Mouse (Mus musculus): Measurements from ENCODE around the gene Tmem29.

DNA sequence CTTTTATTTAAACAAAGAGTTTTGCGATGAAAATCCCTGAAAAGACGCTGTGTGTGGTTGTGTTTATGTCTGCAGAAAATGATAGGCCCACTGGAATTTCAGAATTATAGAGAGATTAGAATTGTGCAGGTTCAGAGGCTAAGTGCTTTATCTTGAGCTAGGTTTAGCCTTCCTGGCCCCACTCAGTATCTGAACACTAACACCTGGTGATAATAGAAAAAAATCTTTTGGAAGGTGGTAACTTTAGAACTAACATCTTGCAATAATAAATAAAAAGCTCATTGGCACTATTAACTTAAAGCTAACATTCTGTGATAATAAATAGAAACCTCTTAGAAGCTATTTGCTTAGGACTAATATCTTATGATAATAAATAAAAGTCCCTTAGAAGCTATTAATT, 1.2 kb upstream of the Tmem29 start:
- TF ChIP-seq CTCF (IDR thresholded peaks at IDR 0.05; ENCODE audit: low read depth) (no peak), EP300 (optimal IDR thresholded peaks at IDR 0.05) (no peak)

Measured in stomach, postnatal 0 days (tissue).